7 mouse cellular contexts compared by ENCODE assay signal in genomic region chr6:54429447-54430194, GRCm38 (mm10). TPM values are rescaled to one million over a fixed set of nuclear protein-coding genes. Genes with fewer than 3 reads are reported as not detected.
DNase-seq lines count a peak whose midpoint lies in the region; ATAC-seq lines count a peak whose summit lies in the region.

Gene Wipf3 (plus strand): TSS chr6:54429603.

- peak within 1 kb of the TSS; percentile 60 for H3K4me3 ChIP-seq in intestine, embryonic 16.5 days (ENCODE audit: low read length)
- H3K4me3 ChIP-seq in limb, embryonic 10.5 days, result peak within 1 kb of the TSS; percentile 68
- H3K4me3 ChIP-seq in midbrain, embryonic 12.5 days, result peak within 1 kb of the TSS; percentile 56
- peak within 1 kb of the TSS; percentile 61 for H3K4me3 ChIP-seq in stomach, embryonic 16.5 days (replicated peaks; ENCODE audit: low read length)

- H3K9ac ChIP-seq in intestine, embryonic 16.5 days (ENCODE audit: low read depth, low read length), result peak within 1 kb of the TSS; percentile 72
- peak within 1 kb of the TSS; percentile 67 for H3K9ac ChIP-seq in midbrain, embryonic 12.5 days (replicated peaks)
- peak within 1 kb of the TSS; percentile 76 for H3K9ac ChIP-seq in stomach, embryonic 16.5 days (ENCODE audit: low read length)

- DNase-seq in adrenal gland, postnatal 14 days, result peak; percentile 82
- no peak for DNase-seq in gonadal fat pad, adult 2 months (ENCODE audit: low read depth)
- DNase-seq in limb, embryonic 10.5 days (ENCODE audit: low spot score), result peak; percentile 71

- H3K36me3 ChIP-seq in intestine, embryonic 16.5 days (ENCODE audit: control insufficient read depth, insufficient read depth, low read length), result no peaks in the 10 kb centered on the region
- H3K36me3 ChIP-seq in limb, embryonic 10.5 days, result no peaks in the 10 kb centered on the region
- H3K36me3 ChIP-seq in midbrain, embryonic 12.5 days, result no peaks in the 10 kb centered on the region
- no peaks in the 10 kb centered on the region for H3K36me3 ChIP-seq in stomach, embryonic 16.5 days (ENCODE audit: control insufficient read depth, insufficient read depth, low read length)

- peak within 1 kb of the TSS; percentile 95 for H3K4me2 ChIP-seq in intestine, embryonic 16.5 days (ENCODE audit: low read depth, low read length)
- peak within 1 kb of the TSS; percentile 90 for H3K4me2 ChIP-seq in midbrain, embryonic 12.5 days (replicated peaks)
- peak within 1 kb of the TSS; percentile 98 for H3K4me2 ChIP-seq in stomach, embryonic 16.5 days (ENCODE audit: low read depth, low read length)

- ATAC-seq in common myeloid progenitor, adult 5-6 weeks (replicated peaks; ENCODE audit: low read depth, poor library complexity, severe bottlenecking), result peak; percentile 66
- peak; percentile 98 for ATAC-seq in intestine, embryonic 16.5 days
- peak; percentile 91 for ATAC-seq in midbrain, embryonic 12.5 days (ENCODE audit: low FRiP score, low read depth)
- ATAC-seq in stomach, embryonic 16.5 days (ENCODE audit: insufficient read depth, low FRiP score), result peak; percentile 90

- no peaks in the 10 kb centered on the region for H3K9me3 ChIP-seq in intestine, embryonic 16.5 days (ENCODE audit: control insufficient read depth, low read length)
- H3K9me3 ChIP-seq in limb, embryonic 10.5 days (replicated peaks), result no peaks in the 10 kb centered on the region
- H3K9me3 ChIP-seq in midbrain, embryonic 12.5 days, result no peaks in the 10 kb centered on the region
- H3K9me3 ChIP-seq in stomach, embryonic 16.5 days (replicated peaks; ENCODE audit: control insufficient read depth, low read length), result no peaks in the 10 kb centered on the region

- peaks cover 7% of the 10 kb centered on the region; the same call in 1 of the 2 replicates for H3K27me3 ChIP-seq in intestine, embryonic 16.5 days (replicated peaks; ENCODE audit: control insufficient read depth, insufficient read depth, low read length)
- H3K27me3 ChIP-seq in limb, embryonic 10.5 days (ENCODE audit: low read depth, poor library complexity, severe bottlenecking), result peaks cover 73% of the 10 kb centered on the region
- peaks cover 52% of the 10 kb centered on the region for H3K27me3 ChIP-seq in midbrain, embryonic 12.5 days
- H3K27me3 ChIP-seq in stomach, embryonic 16.5 days (ENCODE audit: control insufficient read depth, insufficient read depth, low read length), result peaks cover 15% of the 10 kb centered on the region; the same call in 1 of the 2 replicates

- H3K27ac ChIP-seq in intestine, embryonic 16.5 days (ENCODE audit: low read length), result peak within 1 kb of the TSS; percentile 67
- H3K27ac ChIP-seq in limb, embryonic 10.5 days, result peak within 1 kb of the TSS; percentile 72
- peak within 1 kb of the TSS; percentile 15 for H3K27ac ChIP-seq in midbrain, embryonic 12.5 days (replicated peaks)
- no peak within 1 kb of the TSS for H3K27ac ChIP-seq in stomach, embryonic 16.5 days (ENCODE audit: low read length)

- peaks cover 16% of the 10 kb centered on the region for H3K4me1 ChIP-seq in intestine, embryonic 16.5 days (ENCODE audit: control insufficient read depth, insufficient read depth, low read length)
- peaks cover 19% of the 10 kb centered on the region for H3K4me1 ChIP-seq in limb, embryonic 10.5 days
- H3K4me1 ChIP-seq in midbrain, embryonic 12.5 days, result peaks cover 18% of the 10 kb centered on the region
- 0 out of 2 replicates have a peak, but pooled peaks cover 8% of the 10 kb centered on the region for H3K4me1 ChIP-seq in stomach, embryonic 16.5 days (ENCODE audit: control insufficient read depth, insufficient read depth, low read length)

- under 1% methylated on average over 66 of the region's 71 CpGs for WGBS in intestine, embryonic 16.5 days
- WGBS in limb, embryonic 10.5 days, result under 1% methylated on average over 70 of the region's 71 CpGs
- WGBS in midbrain, embryonic 12.5 days, result under 1% methylated on average over 70 of the region's 71 CpGs
- WGBS in stomach, embryonic 16.5 days, result under 1% methylated on average over 66 of the region's 71 CpGs

RNA-seq across cellular contexts. Expression of gene Wipf3, which starts in this region (rescaled TPM):
- total RNA-seq in adrenal gland, postnatal 14 days (2021), result 5.0 and 6.6 TPM in 2 replicates
- not detected in 2 replicates for total RNA-seq in common myeloid progenitor, adult 5-6 weeks (2017)
- polyA plus RNA-seq in gonadal fat pad, adult 2 months (2012; rRNA removed), result 10.8 and 27.1 TPM in 2 replicates
- polyA plus RNA-seq in intestine, embryonic 16.5 days (2015; fragmentation: Nextera tagmentation; extraction: Ambion mirVana), result 1.7 and 1.8 TPM in 2 replicates
- polyA plus RNA-seq in limb, embryonic 10.5 days (2016; fragmentation: Nextera tagmentation; extraction: Ambion mirVana), result 0.68 and 1.0 TPM in 2 replicates
- 0.89 and 1.3 TPM in 2 replicates for polyA plus RNA-seq in midbrain, embryonic 12.5 days (2016; fragmentation: Nextera tagmentation; extraction: Ambion mirVana)
- polyA plus RNA-seq in stomach, embryonic 16.5 days (2015; fragmentation: Nextera tagmentation; extraction: Ambion mirVana), result 0.85 and 1.0 TPM in 2 replicates

Comparison
In these comparisons a context has a peak if more than half of its experiments do, and no peak if none do; other contexts are left out.
1. Peak in ATAC-seq in common myeloid progenitor, adult 5-6 weeks; RNA of the gene not detected or under 1 TPM.